Mouse (Mus musculus): Measurements from ENCODE around the gene Smim15. TPM values are rescaled to one million over a fixed set of nuclear protein-coding genes. Genes with fewer than 3 reads are reported as not detected.

The Smim15 gene
- polyA plus RNA-seq, 1 experiment from 2014 or later = 53.6 TPM

Other genes with a start within 250 kb of the Smim15 start
- 83.1 and 86.2 TPM in 2 replicates for gene Ndufaf2, start 114.2 kb downstream of the Smim15 start, polyA plus RNA-seq (2016; fragmentation: Nextera tagmentation; extraction: Ambion mirVana)
- gene Ercc8, start 114.3 kb downstream of the Smim15 start, polyA plus RNA-seq (2016; fragmentation: Nextera tagmentation; extraction: Ambion mirVana) = 21.7 and 24.9 TPM in 2 replicates
- gene Elovl7, start 170.0 kb downstream of the Smim15 start, polyA plus RNA-seq (2016; fragmentation: Nextera tagmentation; extraction: Ambion mirVana) = 1.1 and 1.5 TPM in 2 replicates